Mouse (Mus musculus): ENCODE results near the gene Mfsd5. TPM values are rescaled to one million over a fixed set of nuclear protein-coding genes. Genes with fewer than 3 reads are reported as not detected.

The Mfsd5 gene
- total and polyA plus RNA-seq, 2 experiments from 2014 or later: 59.3 to 63.5 TPM

DNA sequence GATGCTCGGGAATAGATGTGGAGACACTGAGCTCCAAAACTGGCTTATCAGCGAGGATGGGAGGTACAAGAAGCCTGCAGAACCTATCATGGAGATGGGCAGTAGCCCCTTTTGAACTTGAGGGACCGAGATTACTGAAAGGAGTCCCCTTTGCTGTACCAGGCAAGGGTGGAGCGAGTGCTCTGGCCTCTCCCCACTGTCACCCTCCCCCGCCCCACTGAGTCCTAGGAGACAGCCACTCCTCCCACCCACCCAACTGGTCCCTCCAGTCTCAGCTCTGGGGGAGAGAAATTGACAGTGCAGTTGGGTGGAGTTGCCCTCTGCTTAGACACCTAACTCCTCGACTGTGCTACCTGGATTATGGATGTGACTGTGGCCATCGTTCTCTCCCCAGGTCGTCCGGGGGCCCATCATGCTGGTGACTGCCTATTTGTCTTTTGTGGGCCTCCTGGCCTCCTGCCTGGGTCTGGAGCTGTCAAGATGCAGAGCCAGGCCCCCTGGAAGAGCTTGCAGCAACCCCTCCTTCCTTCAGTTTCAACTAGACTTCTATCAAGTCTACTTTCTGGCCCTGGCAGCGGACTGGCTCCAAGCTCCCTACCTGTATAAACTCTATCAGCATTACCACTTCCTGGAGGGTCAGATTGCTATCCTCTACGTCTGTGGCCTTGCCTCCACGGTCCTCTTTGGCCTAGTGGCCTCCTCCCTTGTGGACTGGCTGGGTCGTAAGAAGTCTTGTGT, 698 bp downstream of the Mfsd5 start:
- H3K27me3 ChIP-seq (ENCODE audit: insufficient read depth, low read length): no peaks in the 10 kb centered on the region
- peak overlapping the region; percentile 80 for H3K4me3 ChIP-seq (ENCODE audit: low read depth, low read length)
- H3K4me1 ChIP-seq (ENCODE audit: insufficient read depth, low read length): peaks cover 6% of the 10 kb centered on the region; the same call in 1 of the 2 replicates
- ATAC-seq (ENCODE audit: low FRiP score) (peak; percentile 45), DNase-seq (ENCODE audit: low spot score) (no peak)
- peak overlapping the region; percentile 88 for H3K4me2 ChIP-seq (ENCODE audit: low read depth, low read length, poor library complexity, severe bottlenecking)
- TF ChIP-seq CTCF (IDR thresholded peaks at IDR 0.05): no peak
- peaks cover 20% of the 10 kb centered on the region for H3K36me3 ChIP-seq (ENCODE audit: insufficient read depth, low read length)
- H3K9me3 ChIP-seq (ENCODE audit: low read length): no peaks in the 10 kb centered on the region
- WGBS: 35% methylated on average over 13 of the region's 13 CpGs
- peak overlapping the region; percentile 76 for H3K27ac ChIP-seq (ENCODE audit: low read depth, low read length)
- H3K9ac ChIP-seq (replicated peaks; ENCODE audit: low read length, poor library complexity, severe bottlenecking): peak overlapping the region; percentile 78

DNA sequence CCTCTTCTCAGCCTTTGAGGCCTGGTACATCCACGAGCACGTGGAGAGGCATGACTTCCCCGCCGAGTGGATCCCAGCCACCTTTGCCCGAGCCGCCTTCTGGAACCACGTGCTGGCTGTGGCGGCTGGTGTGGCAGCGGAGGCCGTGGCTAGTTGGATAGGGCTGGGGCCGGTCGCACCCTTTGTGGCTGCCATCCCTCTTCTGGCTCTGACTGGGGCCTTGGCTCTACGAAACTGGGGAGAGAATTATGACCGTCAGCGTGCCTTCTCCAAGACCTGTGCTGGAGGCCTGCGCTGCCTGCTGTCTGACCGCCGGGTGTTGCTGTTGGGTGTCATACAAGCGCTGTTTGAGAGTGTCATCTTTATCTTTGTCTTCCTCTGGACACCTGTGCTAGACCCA, 1.4 kb downstream of the Mfsd5 start:
- no peak for ATAC-seq (ENCODE audit: low FRiP score)
- 96% methylated on average over 19 of the region's 19 CpGs for WGBS

DNA sequence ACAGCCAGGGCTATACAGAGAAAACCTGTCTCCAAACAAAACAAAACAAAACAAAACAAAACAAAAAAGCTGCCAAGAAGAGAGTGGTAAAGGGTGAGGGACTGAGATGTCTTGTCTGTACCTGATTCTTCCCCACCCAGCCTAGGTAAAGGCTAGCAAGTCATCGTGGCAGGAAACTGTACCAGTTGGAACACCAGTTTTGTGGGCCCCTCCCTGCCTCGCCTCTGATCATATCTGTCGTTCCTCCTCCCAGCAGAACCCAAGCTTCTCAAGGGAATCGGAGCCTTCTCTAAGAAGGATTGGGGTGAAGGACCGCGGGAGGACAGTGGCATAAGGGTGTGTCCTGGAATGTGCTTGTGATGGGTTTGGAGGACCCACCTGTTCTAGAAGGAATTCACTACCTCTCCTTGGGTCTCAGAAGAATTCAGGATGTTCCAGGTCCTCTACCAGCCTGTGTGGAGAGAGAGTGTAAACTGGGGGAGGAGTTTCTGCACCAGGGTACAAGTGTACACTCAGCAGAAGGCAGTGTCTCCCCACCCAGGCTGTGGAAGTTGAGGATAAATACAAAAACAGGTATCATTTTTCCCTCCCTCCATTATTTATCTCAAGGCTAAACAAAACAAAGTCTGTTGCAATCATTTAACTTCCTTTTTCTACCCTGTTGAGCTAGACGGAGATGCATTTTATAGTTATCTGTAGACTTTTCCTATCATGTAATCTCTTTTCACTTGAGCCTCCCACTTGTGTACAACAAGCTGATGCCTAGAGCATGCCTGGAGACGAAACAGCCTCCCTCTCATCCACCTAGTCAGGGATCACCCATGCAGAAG, 3.4 kb downstream of the Mfsd5 start:
- peaks cover 6% of the 10 kb centered on the region; the same call in 1 of the 2 replicates for H3K4me1 ChIP-seq (ENCODE audit: insufficient read depth, low read length)
- no peak overlapping the region for H3K4me2 ChIP-seq (ENCODE audit: low read depth, low read length, poor library complexity, severe bottlenecking)
- 89% methylated on average over 8 of the region's 8 CpGs for WGBS
- peaks cover 20% of the 10 kb centered on the region for H3K36me3 ChIP-seq (ENCODE audit: insufficient read depth, low read length)
- no peak overlapping the region for H3K9ac ChIP-seq (replicated peaks; ENCODE audit: low read length, poor library complexity, severe bottlenecking)
- H3K4me3 ChIP-seq (ENCODE audit: low read depth, low read length): no peak overlapping the region
- no peak for TF ChIP-seq CTCF (IDR thresholded peaks at IDR 0.05)
- no peak overlapping the region for H3K27ac ChIP-seq (ENCODE audit: low read depth, low read length)
- ATAC-seq (ENCODE audit: low FRiP score) (no peak), DNase-seq (ENCODE audit: low spot score) (no peak)
- H3K27me3 ChIP-seq (ENCODE audit: insufficient read depth, low read length): no peaks in the 10 kb centered on the region
- no peaks in the 10 kb centered on the region for H3K9me3 ChIP-seq (ENCODE audit: low read length)

More for the DNA sequence above, 1.4 kb downstream of the Mfsd5 start:
- DNase-seq (ENCODE audit: low spot score): no peak
- no peak for TF ChIP-seq CTCF (IDR thresholded peaks at IDR 0.05)
- Histone ChIP-seq H3K9me3 (ENCODE audit: low read length) (no peaks in the 10 kb centered on the region), H3K4me1 (ENCODE audit: insufficient read depth, low read length) (peaks cover 6% of the 10 kb centered on the region; the same call in 1 of the 2 replicates), H3K4me3 (ENCODE audit: low read depth, low read length) (no peak overlapping the region), H3K9ac (replicated peaks; ENCODE audit: low read length, poor library complexity, severe bottlenecking) (no peak overlapping the region), H3K4me2 (ENCODE audit: low read depth, low read length, poor library complexity, severe bottlenecking) (peak overlapping the region; percentile 88; the same call in 1 of the 2 replicates), H3K36me3 (ENCODE audit: insufficient read depth, low read length) (peaks cover 20% of the 10 kb centered on the region), H3K27me3 (ENCODE audit: insufficient read depth, low read length) (no peaks in the 10 kb centered on the region), H3K27ac (ENCODE audit: low read depth, low read length) (no peak overlapping the region)

DNA sequence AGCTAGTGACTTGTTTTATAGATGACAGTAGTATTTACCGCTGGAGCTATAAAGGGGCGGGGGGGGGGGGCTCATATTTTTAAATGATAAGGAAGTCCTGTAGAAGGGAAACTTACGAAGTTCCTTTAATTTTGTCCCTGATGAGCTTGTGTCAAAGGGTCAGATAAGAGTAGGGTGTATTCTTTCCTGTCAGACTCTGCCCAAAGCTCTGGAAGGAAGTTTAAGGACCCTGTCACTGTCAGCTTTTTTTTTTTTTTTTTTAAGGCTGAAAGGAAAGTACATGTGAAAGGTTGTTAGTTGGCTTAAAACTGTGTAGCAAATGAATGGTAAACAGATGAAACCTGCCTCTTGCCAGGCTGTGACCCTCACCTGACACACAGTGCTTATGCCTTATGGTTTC, 4.4 kb downstream of the Mfsd5 start:
- WGBS: 80% methylated on average over 3 of the region's 3 CpGs
- H3K36me3 ChIP-seq (ENCODE audit: insufficient read depth, low read length): peaks cover 20% of the 10 kb centered on the region
- no peak overlapping the region for H3K4me3 ChIP-seq (ENCODE audit: low read depth, low read length)
- no peak for ATAC-seq (ENCODE audit: low FRiP score)
- H3K4me1 ChIP-seq (ENCODE audit: insufficient read depth, low read length): peaks cover 6% of the 10 kb centered on the region; the same call in 1 of the 2 replicates
- no peak overlapping the region for H3K27ac ChIP-seq (ENCODE audit: low read depth, low read length)
- H3K27me3 ChIP-seq (ENCODE audit: insufficient read depth, low read length): no peaks in the 10 kb centered on the region
- no peak overlapping the region for H3K9ac ChIP-seq (replicated peaks; ENCODE audit: low read length, poor library complexity, severe bottlenecking)
- no peak overlapping the region for H3K4me2 ChIP-seq (ENCODE audit: low read depth, low read length, poor library complexity, severe bottlenecking)
- H3K9me3 ChIP-seq (ENCODE audit: low read length): no peaks in the 10 kb centered on the region
- no peak for DNase-seq (ENCODE audit: low spot score)
- TF ChIP-seq CTCF (IDR thresholded peaks at IDR 0.05): no peak

DNA sequence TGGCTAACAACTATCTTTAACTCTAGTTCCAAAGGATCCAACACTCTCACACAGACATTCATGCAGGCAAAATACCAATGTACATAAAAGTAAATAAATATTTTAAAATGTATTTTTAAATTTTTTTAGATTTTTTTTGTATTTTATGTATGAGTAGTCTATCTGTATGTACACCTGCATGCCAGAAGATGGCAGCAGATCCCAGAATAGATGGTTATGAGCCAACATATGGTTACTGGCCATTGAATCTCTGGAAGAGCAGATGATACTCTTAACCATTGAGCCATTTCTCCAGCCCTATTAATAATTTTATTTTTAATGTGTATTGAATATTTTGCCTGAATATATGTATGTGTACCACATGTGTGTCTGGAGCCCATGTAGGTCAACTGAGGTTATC, 8.1 kb downstream of the Mfsd5 start:
- H3K9ac ChIP-seq (replicated peaks; ENCODE audit: low read length, poor library complexity, severe bottlenecking): no peak overlapping the region
- no peak overlapping the region for H3K4me3 ChIP-seq (ENCODE audit: low read depth, low read length)
- ATAC-seq (ENCODE audit: low FRiP score) (no peak), DNase-seq (ENCODE audit: low spot score) (peak; percentile 46)
- peaks cover 4% of the 10 kb centered on the region; the same call in 1 of the 2 replicates for H3K36me3 ChIP-seq (ENCODE audit: insufficient read depth, low read length)
- no peaks in the 10 kb centered on the region for H3K27me3 ChIP-seq (ENCODE audit: insufficient read depth, low read length)
- no peaks in the 10 kb centered on the region for H3K9me3 ChIP-seq (ENCODE audit: low read length)
- H3K27ac ChIP-seq (ENCODE audit: low read depth, low read length): no peak overlapping the region
- no peak overlapping the region for H3K4me2 ChIP-seq (ENCODE audit: low read depth, low read length, poor library complexity, severe bottlenecking)
- peak; percentile 77 for TF ChIP-seq CTCF (IDR thresholded peaks at IDR 0.05)
- no peaks in the 10 kb centered on the region for H3K4me1 ChIP-seq (ENCODE audit: insufficient read depth, low read length)

Measured in midbrain, postnatal 0 days (tissue).